Mouse (Mus musculus) spleen, postnatal 4 days (tissue): Measurements from ENCODE around the gene Ugt1a5.
"Not testable (repeated sequence)": the region's sequence is repeated elsewhere in the genome, so short reads cannot be mapped to it uniquely, and the experiment has no call there.

Experiments
- DNase-seq, 2 experiments: peaks; one replicate each; pipeline ENCODE4 v3.0.0; 2022; ENCODE audit warnings: low spot score in 2 of 2

The Ugt1a5 gene

GRCm38 (mm10) chr1:88223591-88223990, 57.8 kb downstream of the Ugt1a5 start:
- peak in 1 of 2 experiments; percentile 72 for DNase-seq

- DNase-seq, result peak in 1 of 2 experiments; percentile 66
Measured at GRCm38 (mm10) chr1:88224029-88224776, 58.4 kb downstream of the Ugt1a5 start.

- DNase-seq, result not testable (repeated sequence)
Measured at GRCm38 (mm10) chr1:88225301-88225700, 59.5 kb downstream of the Ugt1a5 start.

GRCm38 (mm10) chr1:88225741-88226140, 59.9 kb downstream of the Ugt1a5 start:
- DNase-seq, result no peak

- peak; percentile 25 to 69 for DNase-seq
Measured at GRCm38 (mm10) chr1:88226670-88227379, 61.0 kb downstream of the Ugt1a5 start, which contains the start of gene Mroh2a. Gene Mroh2a, plus strand, starts transcription at chr1:88226986.

- peak; percentile 14 to 68 for DNase-seq
Measured at GRCm38 (mm10) chr1:88227482-88227881, 61.7 kb downstream of the Ugt1a5 start.

GRCm38 (mm10) chr1:88228121-88228520, 62.3 kb downstream of the Ugt1a5 start:
- peak; percentile 30 to 75 for DNase-seq

GRCm38 (mm10) chr1:88229566-88229965, 63.8 kb downstream of the Ugt1a5 start:
- peak in 1 of 2 experiments; percentile 70 for DNase-seq

GRCm38 (mm10) chr1:88229986-88230385, 64.2 kb downstream of the Ugt1a5 start:
- peak in 1 of 2 experiments; percentile 73 for DNase-seq

GRCm38 (mm10) chr1:88230421-88230820, 64.6 kb downstream of the Ugt1a5 start:
- peak in 1 of 2 experiments; percentile 76 for DNase-seq

- DNase-seq, result peak in 1 of 2 experiments; percentile 68
Measured at GRCm38 (mm10) chr1:88230981-88231802, 65.4 kb downstream of the Ugt1a5 start.

- peak in 1 of 2 experiments; percentile 75 for DNase-seq
Measured at GRCm38 (mm10) chr1:88231803-88232499, 66.1 kb downstream of the Ugt1a5 start.

GRCm38 (mm10) chr1:88232664-88233380, 67.0 kb downstream of the Ugt1a5 start:
- peak in 1 of 2 experiments; percentile 64 for DNase-seq

- no peak for DNase-seq
Measured at GRCm38 (mm10) chr1:88233421-88234247, 67.8 kb downstream of the Ugt1a5 start.

GRCm38 (mm10) chr1:88234248-88234610, 68.4 kb downstream of the Ugt1a5 start:
- no peak for DNase-seq

- DNase-seq, result no peak
Measured at GRCm38 (mm10) chr1:88234646-88235045, 68.8 kb downstream of the Ugt1a5 start.

GRCm38 (mm10) chr1:88235046-88235893, 69.5 kb downstream of the Ugt1a5 start:
- no peak for DNase-seq

- DNase-seq, result no peak
Measured at GRCm38 (mm10) chr1:88235894-88236415, 70.1 kb downstream of the Ugt1a5 start.

GRCm38 (mm10) chr1:88237311-88237710, 71.5 kb downstream of the Ugt1a5 start:
- no peak for DNase-seq
